Mouse (Mus musculus) forebrain, embryonic 13.5 days (tissue): ENCODE measurements around the gene Intu. TPM values are rescaled to one million over a fixed set of nuclear protein-coding genes. Genes with fewer than 3 reads are reported as not detected.

Source experiments
- ATAC-seq: fragments of 200-750 bp; cut with Nextera tagmentation; 2 replicates; pipeline ENCODE4 v1.8.0; 2017
- H3K27ac ChIP-seq: fragments of 300-500 bp; sonication (generic); 2 replicates; pipeline ENCODE4 v1.5.1; 2015; ENCODE audit warnings: inconsistent platforms, mild to moderate bottlenecking, moderate library complexity
- H3K27me3 ChIP-seq: fragments of 300-500 bp; sonication (generic); 2 replicates; pipeline ENCODE4 v1.6.1; 2015; ENCODE audit warnings: mild to moderate bottlenecking, inconsistent platforms
- H3K36me3 ChIP-seq: fragments of 300-500 bp; sonication (generic); 2 replicates; pipeline ENCODE4 v1.6.1; 2015; ENCODE audit warnings: mild to moderate bottlenecking, inconsistent platforms; ENCODE audit not compliant: poor library complexity, severe bottlenecking
- H3K4me1 ChIP-seq: fragments of 300-500 bp; sonication (generic); 2 replicates; pipeline ENCODE4 v1.6.1; 2015; ENCODE audit warnings: inconsistent platforms
- H3K4me2 ChIP-seq: fragments of 300-500 bp; sonication (generic); 2 replicates; pipeline ENCODE4 v1.6.1; 2015; ENCODE audit warnings: inconsistent platforms, mild to moderate bottlenecking, moderate library complexity
- H3K4me3 ChIP-seq: fragments of 300-500 bp; sonication (generic); 2 replicates; pipeline ENCODE4 v1.5.1; 2015; ENCODE audit warnings: mild to moderate bottlenecking, inconsistent platforms
- H3K9ac ChIP-seq: fragments of 300-500 bp; sonication (generic); 2 replicates; pipeline ENCODE4 v1.6.1; 2015; ENCODE audit warnings: mild to moderate bottlenecking, inconsistent platforms
- H3K9me3 ChIP-seq: fragments of 300-500 bp; sonication (generic); replicated peaks from 2 replicates; pipeline ENCODE4 v1.6.1; 2016; ENCODE audit warnings: inconsistent platforms
- WGBS: fragments of 180-500 bp; shearing (Covaris S2); methylation state at CpG from one replicate; pipeline ENCODE4 v1.1.7; 2015; 5-methylcytosine and 5-hydroxymethylcytosine counted together
- polyA plus RNA-seq: library from polyadenylated mRNA; unstranded; fragments of >200 nt; fragmentation: Nextera tagmentation; extraction: Ambion mirVana; gene quantifications from 2 replicates; pipeline ENCODE4 v1.2.1, GENCODE M21; 2015

Gene Intu
- polyA plus RNA-seq, 1 experiment from 2014 or later: 4.2 TPM

DNA sequence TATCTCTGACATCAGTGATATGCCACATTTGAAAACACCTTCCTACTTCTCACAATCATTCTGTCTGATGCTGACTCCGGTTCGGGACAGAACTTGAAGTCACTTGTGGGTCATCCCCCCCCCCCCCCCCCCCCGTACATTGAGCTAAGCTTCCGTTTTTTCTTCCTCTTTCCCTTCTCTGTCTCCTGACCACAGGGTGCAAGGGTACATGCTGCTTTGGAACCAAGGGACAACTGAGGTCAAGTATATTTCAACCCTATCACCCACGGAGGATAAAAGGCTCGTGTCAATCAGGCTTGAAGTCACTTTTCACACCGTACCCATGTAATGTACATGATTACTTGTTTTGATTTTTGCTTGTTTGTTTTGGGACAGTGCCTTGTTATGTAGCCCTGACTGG lies 241 bp upstream of the Intu start:
- no peak overlapping the region; the same call in 1 of the 2 replicates for H3K9ac ChIP-seq
- H3K27me3 ChIP-seq: 0 out of 2 replicates have a peak, but pooled peaks cover 5% of the 10 kb centered on the region
- H3K4me3 ChIP-seq: peak overlapping the region; percentile 59
- 0 out of 2 replicates have a peak, but pooled peaks cover 4% of the 10 kb centered on the region for H3K9me3 ChIP-seq
- no peak; the same call in 1 of the 2 replicates for ATAC-seq
- H3K4me2 ChIP-seq: peak overlapping the region; percentile 97
- H3K4me1 ChIP-seq: peaks cover 31% of the 10 kb centered on the region
- 14% methylated on average over 7 of the region's 7 CpGs for WGBS
- no peak overlapping the region for H3K27ac ChIP-seq
- H3K36me3 ChIP-seq: no peaks in the 10 kb centered on the region

DNA sequence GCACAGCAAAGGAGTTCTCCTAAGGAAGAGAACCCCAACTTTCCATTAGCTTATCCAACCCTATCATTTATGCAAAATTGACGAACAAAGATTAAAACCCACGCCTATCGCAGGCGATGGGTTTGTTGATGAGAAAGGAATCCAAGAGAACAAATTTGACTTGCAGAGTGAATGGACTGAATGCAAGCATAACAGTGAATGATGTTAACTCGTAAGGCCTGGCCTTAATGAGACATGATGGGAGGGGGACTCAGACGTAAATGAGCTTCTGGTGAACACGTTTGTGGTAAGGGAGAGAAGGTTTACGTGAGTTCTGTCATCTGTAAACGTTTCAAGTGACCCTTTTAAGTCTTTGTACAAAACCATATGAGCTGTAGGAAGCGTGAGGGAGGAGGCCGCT lies 1.2 kb downstream of the Intu start:
- peaks cover 31% of the 10 kb centered on the region for H3K4me1 ChIP-seq
- H3K27ac ChIP-seq: no peak overlapping the region
- H3K36me3 ChIP-seq: no peaks in the 10 kb centered on the region
- peak; percentile 22; the same call in 1 of the 2 replicates for ATAC-seq
- H3K27me3 ChIP-seq: 0 out of 2 replicates have a peak, but pooled peaks cover 5% of the 10 kb centered on the region
- peak overlapping the region; percentile 97 for H3K4me2 ChIP-seq
- 3% methylated on average over 11 of the region's 11 CpGs for WGBS
- 0 out of 2 replicates have a peak, but pooled peaks cover 4% of the 10 kb centered on the region for H3K9me3 ChIP-seq
- peak overlapping the region; percentile 59 for H3K4me3 ChIP-seq
- H3K9ac ChIP-seq: peak overlapping the region; percentile 72; the same call in 1 of the 2 replicates

DNA sequence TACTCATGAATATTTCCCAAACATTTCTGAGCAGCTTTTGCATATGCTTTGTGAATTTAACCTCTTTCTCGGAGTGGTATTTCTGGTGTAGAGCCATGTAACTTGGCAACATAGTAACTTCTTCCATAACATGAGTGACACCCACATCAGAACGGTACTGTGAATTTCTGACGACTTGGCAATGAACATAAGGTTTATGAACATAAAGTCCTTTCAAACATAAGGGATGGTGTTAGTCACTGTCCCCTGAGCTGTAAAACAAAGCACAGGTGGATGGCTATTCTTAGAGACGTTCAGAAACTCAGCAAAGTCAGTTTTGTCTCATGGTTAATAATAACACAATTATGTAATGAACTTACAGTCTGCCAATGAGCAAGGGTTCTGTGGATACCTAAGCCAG lies 3.1 kb downstream of the Intu start:
- no peak overlapping the region for H3K27ac ChIP-seq
- no peaks in the 10 kb centered on the region for H3K36me3 ChIP-seq
- H3K4me3 ChIP-seq: no peak overlapping the region
- ATAC-seq: no peak
- H3K4me2 ChIP-seq: no peak overlapping the region
- peaks cover 19% of the 10 kb centered on the region for H3K4me1 ChIP-seq
- 0 out of 2 replicates have a peak, but pooled peaks cover 4% of the 10 kb centered on the region for H3K9me3 ChIP-seq
- WGBS: 66% methylated on average over 4 of the region's 4 CpGs
- H3K27me3 ChIP-seq: 0 out of 2 replicates have a peak, but pooled peaks cover 5% of the 10 kb centered on the region
- H3K9ac ChIP-seq: no peak overlapping the region

DNA sequence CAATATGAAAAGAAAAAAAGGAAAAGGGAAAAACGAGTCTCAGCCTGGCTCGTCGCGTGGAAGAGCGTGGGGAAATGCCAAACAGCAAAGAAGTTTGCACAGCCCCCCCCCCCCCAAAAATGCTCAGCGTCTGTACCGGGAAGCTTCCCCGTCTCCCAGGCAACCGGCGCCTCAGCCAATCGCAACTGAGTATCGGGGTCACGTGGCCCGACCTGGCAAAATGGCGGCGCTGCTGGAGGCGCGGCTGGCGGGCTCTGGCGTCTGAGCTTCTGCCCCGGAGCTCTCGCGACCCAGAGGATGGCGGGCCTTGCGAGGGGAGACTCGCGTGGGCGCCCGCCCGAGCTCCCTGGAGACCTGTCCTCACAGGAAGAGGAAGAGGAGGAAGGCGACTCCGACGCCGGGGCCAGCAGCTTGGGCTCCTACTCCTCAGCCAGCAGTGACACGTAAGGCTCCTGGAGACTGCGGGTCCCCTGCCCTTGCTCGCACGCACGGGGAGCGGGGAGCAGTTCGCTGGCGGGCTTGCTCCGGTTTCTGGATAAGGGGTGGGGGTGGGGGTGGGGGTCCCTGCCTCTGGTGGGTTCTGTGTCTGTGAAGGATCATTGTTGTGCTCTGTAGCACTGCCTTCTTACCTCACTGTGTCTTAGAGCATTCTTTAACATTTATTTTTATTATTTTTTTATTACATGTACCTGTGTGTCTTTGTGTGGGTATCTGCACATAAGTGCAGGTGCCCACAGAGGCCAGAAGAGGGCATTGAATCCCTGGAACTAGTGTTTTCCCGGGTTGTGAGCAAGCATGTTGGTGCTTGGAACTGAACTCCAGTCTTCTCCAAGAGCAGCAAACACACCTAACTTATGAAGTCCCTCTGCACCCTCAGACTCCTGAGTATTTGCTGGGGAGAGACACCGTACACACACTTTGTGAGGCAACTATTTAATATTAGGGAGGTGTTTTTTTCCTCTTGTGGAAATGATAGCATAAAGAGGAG lies 9.8 kb downstream of the Intu start:
- peak overlapping the region; percentile 85 for H3K9ac ChIP-seq
- peak; percentile 99 for ATAC-seq
- peaks cover 4% of the 10 kb centered on the region; the same call in 1 of the 2 replicates for H3K4me1 ChIP-seq
- peak overlapping the region; percentile 91 for H3K4me3 ChIP-seq
- H3K27me3 ChIP-seq: no peaks in the 10 kb centered on the region
- no peak overlapping the region for H3K27ac ChIP-seq
- 0 out of 2 replicates have a peak, but pooled peaks cover 4% of the 10 kb centered on the region for H3K36me3 ChIP-seq
- 4% methylated on average over 44 of the region's 45 CpGs for WGBS
- peak overlapping the region; percentile 67 for H3K4me2 ChIP-seq
- no peaks in the 10 kb centered on the region for H3K9me3 ChIP-seq

DNA sequence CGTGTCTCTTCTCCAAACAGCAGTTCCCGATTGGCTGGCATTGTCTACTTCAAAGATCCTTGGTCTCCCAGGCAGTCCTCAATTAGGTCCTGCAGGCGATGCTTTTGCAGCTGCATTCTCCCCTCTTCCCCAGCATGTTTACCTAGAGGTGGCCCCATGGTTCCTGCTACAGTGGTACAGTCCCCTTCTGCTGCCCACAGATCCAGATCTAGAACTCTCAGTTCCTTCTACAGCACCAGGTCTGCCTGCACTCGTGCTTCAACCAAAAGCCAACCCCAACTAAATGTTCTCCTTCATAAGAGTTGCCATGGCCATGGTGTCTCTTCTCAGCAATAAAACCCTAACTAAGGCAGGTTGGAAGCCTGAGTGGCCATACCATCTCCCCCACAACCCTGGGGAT lies 15.5 kb downstream of the Intu start:
- Histone ChIP-seq H3K4me1 (peaks cover 4% of the 10 kb centered on the region; the same call in 1 of the 2 replicates), H3K4me3 (no peak overlapping the region), H3K27me3 (no peaks in the 10 kb centered on the region), H3K4me2 (no peak overlapping the region), H3K9me3 (no peaks in the 10 kb centered on the region), H3K9ac (no peak overlapping the region), H3K36me3 (0 out of 2 replicates have a peak, but pooled peaks cover 4% of the 10 kb centered on the region), H3K27ac (no peak overlapping the region)
- WGBS: 90% methylated on average over 4 of the region's 4 CpGs
- ATAC-seq: no peak

DNA sequence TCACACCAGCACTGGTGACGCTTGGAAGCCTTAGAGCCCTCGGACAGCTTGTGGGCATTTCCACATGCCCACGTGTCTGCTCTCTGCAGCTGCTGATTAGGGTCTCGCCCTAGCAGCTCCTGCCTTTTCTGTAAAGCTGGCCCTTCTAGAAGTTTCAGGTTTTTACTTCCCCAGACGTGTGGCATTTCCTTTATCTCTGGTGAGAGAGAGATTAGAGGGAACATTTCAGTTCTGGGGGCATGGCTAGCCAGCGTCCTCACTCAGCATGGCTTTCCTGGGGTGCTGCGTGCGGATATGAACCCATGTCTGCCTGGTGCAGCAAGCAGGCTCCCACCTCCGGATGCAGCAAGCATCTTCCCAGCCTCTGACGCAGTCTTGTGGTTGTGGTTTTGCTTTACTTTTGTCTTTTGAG lies 121.9 kb downstream of the Intu start:
- H3K36me3 ChIP-seq: peaks cover 31% of the 10 kb centered on the region
- no peak overlapping the region for H3K9ac ChIP-seq
- no peaks in the 10 kb centered on the region for H3K4me1 ChIP-seq
- no peak overlapping the region for H3K4me3 ChIP-seq
- no peaks in the 10 kb centered on the region for H3K9me3 ChIP-seq
- no peaks in the 10 kb centered on the region for H3K27me3 ChIP-seq
- 71% methylated on average over 10 of the region's 10 CpGs for WGBS
- ATAC-seq: no peak
- H3K4me2 ChIP-seq: no peak overlapping the region
- H3K27ac ChIP-seq: no peak overlapping the region

DNA sequence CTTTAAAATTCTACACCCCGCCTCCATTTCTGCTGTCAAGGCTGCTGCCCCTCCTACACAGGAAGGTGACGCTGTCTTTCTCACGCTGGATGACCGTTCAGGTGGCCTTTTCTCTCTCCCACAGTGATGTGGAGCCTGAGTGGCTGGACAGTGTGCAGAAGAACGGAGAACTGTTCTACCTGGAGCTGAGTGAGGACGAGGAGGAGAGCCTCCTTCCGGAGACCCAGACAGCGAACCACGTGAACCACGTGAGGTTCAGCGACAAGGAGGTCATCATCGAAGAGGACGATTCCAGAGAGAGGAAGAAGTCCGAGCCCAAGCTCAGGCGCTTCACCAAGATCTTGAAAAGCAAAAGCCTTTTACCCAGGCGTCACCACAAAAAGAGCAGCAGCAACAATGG lies 122.5 kb downstream of the Intu start:
- Histone ChIP-seq H3K9ac (no peak overlapping the region), H3K4me2 (no peak overlapping the region), H3K36me3 (peaks cover 35% of the 10 kb centered on the region), H3K4me3 (no peak overlapping the region), H3K27ac (no peak overlapping the region), H3K9me3 (no peaks in the 10 kb centered on the region), H3K27me3 (no peaks in the 10 kb centered on the region), H3K4me1 (no peaks in the 10 kb centered on the region)
- no peak for ATAC-seq
- 95% methylated on average over 16 of the region's 16 CpGs for WGBS

DNA sequence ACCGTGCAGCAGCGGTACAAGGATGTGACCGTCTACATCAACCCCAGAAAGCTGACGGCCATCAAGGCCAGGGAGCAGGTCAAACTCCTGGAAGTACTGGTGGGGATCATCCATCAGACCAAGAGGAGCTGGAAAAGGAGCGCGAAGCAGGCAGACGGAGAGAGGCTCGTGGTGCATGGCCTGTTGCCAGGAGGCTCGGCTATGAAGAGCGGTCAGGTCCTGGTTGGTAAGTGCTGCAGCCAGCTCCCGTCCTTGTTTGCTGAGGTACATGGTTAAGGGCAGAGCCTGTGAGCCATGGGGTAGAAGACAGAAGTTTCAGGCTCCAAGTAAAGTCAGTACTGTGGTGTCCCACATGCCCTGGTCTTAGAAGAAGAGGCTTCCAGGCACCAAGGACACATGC lies 122.9 kb downstream of the Intu start:
- Histone ChIP-seq H3K36me3 (peaks cover 39% of the 10 kb centered on the region), H3K27me3 (no peaks in the 10 kb centered on the region), H3K9me3 (no peaks in the 10 kb centered on the region), H3K4me2 (no peak overlapping the region), H3K4me1 (no peaks in the 10 kb centered on the region), H3K4me3 (no peak overlapping the region), H3K9ac (no peak overlapping the region), H3K27ac (no peak overlapping the region)
- ATAC-seq: no peak
- WGBS: 83% methylated on average over 11 of the region's 11 CpGs

DNA sequence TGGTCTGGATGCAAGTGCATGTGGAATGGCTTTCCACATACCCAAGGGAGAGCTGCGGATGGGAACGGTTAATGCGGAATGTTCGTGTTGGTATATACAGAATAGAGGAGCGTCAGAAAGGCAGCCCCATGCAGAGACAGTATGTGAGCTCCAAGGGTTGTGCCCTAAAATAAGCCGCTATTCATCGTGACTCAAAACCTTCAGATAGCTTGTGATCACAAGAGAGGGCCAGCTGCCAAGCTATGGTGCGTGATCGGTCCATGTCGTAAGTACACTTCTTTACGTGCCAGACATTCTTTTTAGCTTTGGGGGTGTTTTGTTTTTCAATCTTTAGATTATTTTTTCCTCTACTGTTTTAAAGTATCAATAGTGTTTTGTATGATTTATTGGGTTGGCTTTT lies 124.5 kb downstream of the Intu start:
- Histone ChIP-seq H3K9me3 (no peaks in the 10 kb centered on the region), H3K4me2 (no peak overlapping the region), H3K27me3 (no peaks in the 10 kb centered on the region), H3K36me3 (peaks cover 39% of the 10 kb centered on the region), H3K4me1 (no peaks in the 10 kb centered on the region), H3K9ac (no peak overlapping the region), H3K27ac (no peak overlapping the region), H3K4me3 (no peak overlapping the region)
- no peak for ATAC-seq
- WGBS: 83% methylated on average over 11 of the region's 11 CpGs

DNA sequence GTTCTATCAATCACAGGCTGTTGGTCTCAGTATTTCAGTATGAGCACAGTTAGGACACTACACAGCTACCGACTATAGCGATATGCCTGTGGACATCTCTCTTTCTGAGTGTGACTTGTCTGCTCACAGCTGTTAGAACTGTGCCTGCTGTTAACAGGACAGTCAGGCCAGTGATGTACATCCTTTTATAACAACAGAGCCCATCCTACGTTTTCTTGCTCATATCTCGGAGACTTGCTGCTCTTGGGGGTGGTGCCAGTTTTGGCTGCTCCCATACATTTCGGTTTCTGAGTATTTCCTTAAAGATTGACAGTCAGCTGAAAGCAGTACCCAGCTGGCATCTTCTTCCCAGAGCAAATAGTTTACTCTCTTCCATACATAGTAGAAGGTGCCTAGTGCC lies 125.3 kb downstream of the Intu start:
- H3K27me3 ChIP-seq: no peaks in the 10 kb centered on the region
- H3K4me1 ChIP-seq: no peaks in the 10 kb centered on the region
- H3K9ac ChIP-seq: no peak overlapping the region
- 92% methylated on average over 5 of the region's 5 CpGs for WGBS
- ATAC-seq: no peak
- H3K36me3 ChIP-seq: peaks cover 39% of the 10 kb centered on the region
- H3K4me2 ChIP-seq: no peak overlapping the region
- H3K27ac ChIP-seq: no peak overlapping the region
- no peaks in the 10 kb centered on the region for H3K9me3 ChIP-seq
- no peak overlapping the region for H3K4me3 ChIP-seq

DNA sequence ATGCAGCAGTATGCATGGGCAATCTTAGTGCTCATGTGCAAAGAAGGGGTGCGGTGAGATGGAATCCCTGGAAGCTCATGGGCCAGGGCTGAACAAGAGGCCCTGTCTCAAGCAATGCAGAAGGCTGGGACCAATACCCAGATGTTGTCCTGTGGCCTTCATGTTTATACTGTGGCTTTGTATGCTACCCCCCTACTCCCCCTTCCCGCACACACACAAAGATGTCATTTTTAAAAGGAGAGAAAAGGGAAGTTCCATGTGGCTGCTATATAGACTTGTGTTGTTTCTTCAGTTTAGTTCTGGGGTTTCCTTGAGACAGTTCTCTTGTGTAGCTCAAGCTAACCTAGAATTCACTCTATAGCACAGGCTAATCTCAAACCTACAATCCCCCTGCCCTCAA lies 129.1 kb downstream of the Intu start:
- no peak overlapping the region for H3K4me2 ChIP-seq
- no peak overlapping the region for H3K9ac ChIP-seq
- H3K27ac ChIP-seq: no peak overlapping the region
- 100% methylated on average over 2 of the region's 2 CpGs for WGBS
- H3K27me3 ChIP-seq: no peaks in the 10 kb centered on the region
- no peaks in the 10 kb centered on the region for H3K9me3 ChIP-seq
- H3K36me3 ChIP-seq: peaks cover 45% of the 10 kb centered on the region
- ATAC-seq: no peak
- H3K4me1 ChIP-seq: no peaks in the 10 kb centered on the region
- no peak overlapping the region for H3K4me3 ChIP-seq

DNA sequence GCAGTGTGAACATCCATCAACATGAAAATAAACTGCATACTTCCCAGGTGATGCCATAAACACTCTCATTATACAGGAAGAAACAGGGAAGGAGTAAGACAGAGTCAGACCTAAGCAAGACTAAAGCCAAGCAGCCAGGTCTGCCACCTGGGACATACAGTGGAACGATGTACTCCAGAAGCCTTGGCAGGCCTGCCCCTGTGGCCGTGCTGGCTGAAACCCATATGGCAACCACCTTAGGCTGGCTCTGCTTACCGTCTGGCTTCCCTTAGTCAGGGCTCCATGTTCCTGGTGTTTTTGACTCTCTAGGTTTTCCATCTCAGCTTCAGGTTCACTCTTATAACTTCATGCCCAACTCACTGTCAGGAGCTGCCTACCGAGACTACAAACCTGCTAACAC lies 135.0 kb downstream of the Intu start:
- Histone ChIP-seq H3K4me1 (peaks cover 17% of the 10 kb centered on the region), H3K9me3 (no peaks in the 10 kb centered on the region), H3K4me3 (no peak overlapping the region), H3K27ac (peak overlapping the region; percentile 68; the same call in 1 of the 2 replicates), H3K9ac (no peak overlapping the region), H3K27me3 (peaks cover 3% of the 10 kb centered on the region; the same call in 1 of the 2 replicates), H3K4me2 (no peak overlapping the region), H3K36me3 (peaks cover 27% of the 10 kb centered on the region)
- no peak for ATAC-seq
- 81% methylated on average over 4 of the region's 4 CpGs for WGBS
